Mouse (Mus musculus) hindbrain, embryonic 10.5 days (tissue): ENCODE results near the gene Dync1i1. TPM values are rescaled to one million over a fixed set of nuclear protein-coding genes. Genes with fewer than 3 reads are reported as not detected.

Experiments
- DNase-seq: peaks from one replicate; pipeline ENCODE4 v3.0.0-alpha.2; 2017; ENCODE audit warnings: low spot score
- H3K27ac ChIP-seq: fragments of 300-500 bp; sonication (generic); 2 replicates; pipeline ENCODE4 v1.5.1; 2016; ENCODE audit warnings: mild to moderate bottlenecking, moderate library complexity
- H3K27me3 ChIP-seq: fragments of 300-500 bp; sonication (generic); 2 replicates; pipeline ENCODE4 v1.6.1; 2016; ENCODE audit warnings: mild to moderate bottlenecking; ENCODE audit not compliant: poor library complexity, insufficient read depth, severe bottlenecking
- H3K36me3 ChIP-seq: fragments of 300-500 bp; sonication (generic); 2 replicates; pipeline ENCODE4 v1.6.1; 2016; ENCODE audit warnings: mild to moderate bottlenecking, moderate library complexity
- H3K4me1 ChIP-seq: fragments of 300-500 bp; sonication (generic); replicated peaks from 2 replicates; pipeline ENCODE4 v1.6.1; 2016; ENCODE audit warnings: mild to moderate bottlenecking
- H3K4me3 ChIP-seq: fragments of 300-500 bp; sonication (generic); 2 replicates; pipeline ENCODE4 v1.5.1; 2016; ENCODE audit warnings: mild to moderate bottlenecking, moderate library complexity
- H3K9me3 ChIP-seq: fragments of 300-500 bp; sonication (generic); 2 replicates; pipeline ENCODE4 v1.6.1; 2016; ENCODE audit warnings: mild to moderate bottlenecking, moderate library complexity
- WGBS: fragments of 180-500 bp; shearing (Covaris S2); methylation state at CpG from one replicate; pipeline ENCODE4 v1.1.7; 2016; 5-methylcytosine and 5-hydroxymethylcytosine counted together
- polyA plus RNA-seq: library from polyadenylated mRNA; unstranded; fragments of >200 nt; fragmentation: Nextera tagmentation; extraction: Ambion mirVana; gene quantifications from 2 replicates; pipeline ENCODE4 v1.2.1, GENCODE M21; 2016

The Dync1i1 gene
- polyA plus RNA-seq, 1 experiment from 2014 or later, result 1.5 TPM

DNA sequence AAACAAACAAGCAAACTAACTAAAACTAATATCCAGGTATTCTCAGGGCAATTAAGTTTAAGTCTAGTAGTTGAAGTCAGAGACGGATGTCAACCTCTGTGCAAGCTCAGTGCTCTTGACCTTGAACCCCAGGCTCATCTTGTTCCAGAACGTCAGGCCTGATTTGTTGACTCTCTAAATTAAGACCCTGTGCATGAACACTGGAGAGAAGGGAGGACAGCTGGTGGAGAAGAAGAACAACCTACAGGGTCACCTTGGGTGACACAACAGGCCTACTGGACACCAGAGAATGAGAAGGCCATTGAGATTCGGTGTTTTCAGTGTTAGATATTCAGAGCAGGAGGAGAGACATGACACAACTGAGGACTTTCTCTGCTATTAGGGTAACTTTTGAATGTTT, 105.8 kb downstream of the Dync1i1 start:
- no peak for DNase-seq
- Histone ChIP-seq H3K27me3 (no peaks in the 10 kb centered on the region), H3K9me3 (no peaks in the 10 kb centered on the region), H3K27ac (no peak overlapping the region), H3K36me3 (no peaks in the 10 kb centered on the region), H3K4me1 (no peaks in the 10 kb centered on the region), H3K4me3 (no peak overlapping the region)
- 87% methylated on average over 3 of the region's 3 CpGs for WGBS

DNA sequence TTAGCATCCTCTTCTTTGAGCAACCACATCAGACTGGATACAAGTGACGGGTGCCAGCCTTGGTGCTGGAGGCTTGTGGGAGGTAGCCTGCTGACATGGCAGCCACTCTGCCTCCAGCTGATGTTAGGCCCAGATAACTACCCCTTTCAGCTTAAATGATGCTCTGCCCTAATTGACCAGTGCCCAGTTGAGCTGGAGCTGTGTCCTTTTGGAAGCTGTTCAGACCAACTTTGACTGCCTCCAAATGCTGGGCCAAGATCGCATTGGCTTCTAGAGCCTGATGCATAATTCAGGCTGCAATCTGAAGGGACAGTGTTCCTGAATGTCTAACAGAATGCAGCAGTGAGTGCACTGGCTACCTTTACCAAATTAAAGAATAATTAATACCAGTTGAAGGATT, 107.4 kb downstream of the Dync1i1 start:
- H3K9me3 ChIP-seq, result no peaks in the 10 kb centered on the region
- 94% methylated on average over 2 of the region's 2 CpGs for WGBS
- no peaks in the 10 kb centered on the region for H3K4me1 ChIP-seq
- DNase-seq, result no peak
- no peaks in the 10 kb centered on the region for H3K27me3 ChIP-seq
- no peaks in the 10 kb centered on the region for H3K36me3 ChIP-seq
- no peak overlapping the region for H3K27ac ChIP-seq
- no peak overlapping the region for H3K4me3 ChIP-seq

DNA sequence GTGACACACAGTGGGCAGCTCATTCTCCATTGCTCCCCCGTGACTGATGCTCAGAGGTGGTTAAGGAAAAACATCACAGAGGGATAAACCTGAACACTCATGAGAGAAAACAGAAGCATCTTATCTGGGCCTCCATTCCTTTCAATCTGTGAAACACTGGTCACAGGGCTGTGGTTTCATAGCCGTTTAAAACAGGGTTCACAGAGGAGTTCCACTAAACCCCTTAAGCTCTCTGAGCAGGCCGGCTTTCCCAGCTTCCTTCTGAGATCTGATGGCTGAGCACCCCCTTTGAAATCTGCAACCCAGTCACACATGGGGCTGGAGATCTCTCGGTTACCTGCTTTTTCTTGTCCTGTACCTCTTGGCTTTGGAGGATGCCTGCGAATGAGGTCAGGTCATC, 117.0 kb downstream of the Dync1i1 start:
- no peak for DNase-seq
- WGBS, result 85% methylated on average over 5 of the region's 5 CpGs

DNA sequence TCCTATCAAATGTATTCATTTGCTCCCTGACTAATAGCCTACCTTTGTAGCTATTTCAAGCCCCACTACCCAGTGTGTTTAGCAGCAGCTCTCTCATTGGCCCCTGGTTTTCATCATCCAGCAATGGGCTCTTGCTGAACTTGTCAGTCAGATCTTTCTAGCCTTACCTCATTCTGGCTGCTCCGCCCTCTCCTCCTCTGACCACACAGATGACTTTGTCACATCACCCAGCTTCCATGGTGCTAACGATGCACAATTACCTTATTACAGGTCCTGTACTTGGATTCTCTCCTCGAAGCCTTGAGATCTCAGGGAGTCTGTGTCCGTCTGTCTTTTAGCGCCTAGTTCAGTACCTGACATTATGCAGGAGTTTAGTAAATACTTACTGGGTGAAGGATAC, 120.7 kb downstream of the Dync1i1 start:
- peaks cover 5% of the 10 kb centered on the region; the same call in 1 of the 2 replicates for H3K9me3 ChIP-seq
- no peak for DNase-seq
- WGBS, result 98% methylated on average over 5 of the region's 5 CpGs

More for the DNA sequence above, 117.0 kb downstream of the Dync1i1 start:
- H3K27ac ChIP-seq, result no peak overlapping the region
- no peak overlapping the region for H3K4me3 ChIP-seq
- no peaks in the 10 kb centered on the region for H3K27me3 ChIP-seq
- H3K4me1 ChIP-seq, result no peaks in the 10 kb centered on the region
- 0 out of 2 replicates have a peak, but pooled peaks cover 5% of the 10 kb centered on the region for H3K9me3 ChIP-seq
- H3K36me3 ChIP-seq, result no peaks in the 10 kb centered on the region

DNA sequence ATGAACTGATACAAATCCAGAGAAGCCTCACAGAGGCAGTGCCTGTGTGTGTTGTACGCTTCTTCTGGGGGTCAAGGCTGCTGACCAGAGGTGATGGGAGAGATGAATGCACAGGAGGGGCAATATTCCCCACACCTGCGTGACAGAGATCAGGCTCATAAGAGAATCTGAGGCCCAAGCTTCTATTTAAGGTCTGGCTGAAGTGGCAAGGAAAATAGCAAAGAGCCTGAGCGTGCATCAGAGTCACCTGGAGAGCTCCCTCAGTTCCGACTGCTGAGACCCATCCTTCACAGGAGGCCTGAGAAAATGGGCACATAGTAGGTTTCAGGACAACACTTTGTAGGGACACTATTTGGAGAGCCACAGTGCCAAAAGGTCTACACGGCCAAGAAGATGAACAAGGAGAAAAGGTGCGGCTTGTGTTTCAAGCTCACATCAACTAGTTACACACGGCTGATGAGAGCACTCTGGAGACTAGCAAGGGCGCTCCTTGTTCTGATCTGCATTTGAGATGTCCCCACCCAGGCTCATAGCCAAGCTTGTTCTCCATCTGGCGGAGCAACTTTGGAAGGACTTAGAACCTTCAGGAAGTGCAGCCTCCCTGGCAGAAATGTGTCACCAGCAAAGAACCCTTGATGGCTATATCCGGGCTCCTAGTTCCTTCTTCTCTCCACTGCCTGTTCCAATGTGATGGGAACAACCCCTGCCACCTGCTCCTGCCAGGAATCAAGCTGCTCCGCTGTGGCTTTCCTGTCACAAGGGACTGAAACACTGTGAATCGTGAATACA, 128.8 kb downstream of the Dync1i1 start:
- Histone ChIP-seq H3K36me3 (no peaks in the 10 kb centered on the region), H3K27me3 (no peaks in the 10 kb centered on the region), H3K9me3 (no peaks in the 10 kb centered on the region; the same call in 1 of the 2 replicates), H3K4me1 (peaks cover 8% of the 10 kb centered on the region), H3K27ac (no peak overlapping the region), H3K4me3 (no peak overlapping the region)
- 93% methylated on average over 12 of the region's 12 CpGs for WGBS
- DNase-seq, result no peak

More for the DNA sequence above, 120.7 kb downstream of the Dync1i1 start:
- H3K36me3 ChIP-seq, result no peaks in the 10 kb centered on the region
- H3K27ac ChIP-seq, result no peak overlapping the region
- no peaks in the 10 kb centered on the region for H3K4me1 ChIP-seq
- no peaks in the 10 kb centered on the region for H3K27me3 ChIP-seq
- H3K4me3 ChIP-seq, result no peak overlapping the region

DNA sequence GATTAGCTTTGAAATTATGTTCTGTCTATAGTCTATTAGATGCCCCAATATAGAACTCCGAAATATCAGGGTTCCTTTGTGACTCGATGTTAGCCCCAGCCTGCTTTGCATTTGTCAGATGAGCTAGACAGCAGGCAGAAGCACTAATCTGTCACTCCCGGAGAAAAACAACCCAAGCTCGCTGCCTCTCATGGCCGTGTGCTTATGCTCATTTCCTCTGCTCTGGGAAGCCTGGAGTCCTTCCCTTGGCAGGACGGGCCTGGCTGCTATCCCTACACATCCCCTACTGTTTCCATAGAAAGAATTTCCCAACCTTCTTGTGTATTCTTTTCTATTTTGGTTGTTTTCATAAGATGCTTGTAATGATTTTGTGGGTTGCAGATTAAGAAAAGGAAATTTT, 130.1 kb downstream of the Dync1i1 start:
- Histone ChIP-seq H3K27me3 (peaks cover 4% of the 10 kb centered on the region; the same call in 1 of the 2 replicates), H3K9me3 (no peaks in the 10 kb centered on the region; the same call in 1 of the 2 replicates), H3K36me3 (no peaks in the 10 kb centered on the region), H3K27ac (no peak overlapping the region), H3K4me3 (no peak overlapping the region), H3K4me1 (peaks cover 20% of the 10 kb centered on the region)
- DNase-seq, result no peak
- 75% methylated on average over 6 of the region's 6 CpGs for WGBS

DNA sequence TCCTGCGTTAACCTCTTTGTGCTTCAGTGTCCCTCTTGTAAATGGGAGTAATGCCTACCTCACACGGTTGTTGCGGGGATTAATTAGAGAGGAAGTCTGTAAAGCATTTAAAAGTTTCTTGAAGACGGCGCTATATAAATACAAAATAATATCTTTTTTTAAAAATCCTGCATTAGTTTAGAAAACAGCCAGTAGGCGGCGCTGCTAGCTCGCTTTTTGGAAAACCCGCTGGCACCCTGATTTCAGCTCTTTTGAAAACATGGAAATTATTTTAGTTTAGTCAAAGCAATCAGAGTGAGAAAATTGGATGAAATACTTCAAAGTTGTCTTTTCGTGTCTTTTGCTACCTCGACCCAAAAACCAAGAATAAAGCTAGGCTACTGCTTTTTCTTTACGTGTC, 132.9 kb downstream of the Dync1i1 start:
- 15% methylated on average over 12 of the region's 12 CpGs for WGBS

DNA sequence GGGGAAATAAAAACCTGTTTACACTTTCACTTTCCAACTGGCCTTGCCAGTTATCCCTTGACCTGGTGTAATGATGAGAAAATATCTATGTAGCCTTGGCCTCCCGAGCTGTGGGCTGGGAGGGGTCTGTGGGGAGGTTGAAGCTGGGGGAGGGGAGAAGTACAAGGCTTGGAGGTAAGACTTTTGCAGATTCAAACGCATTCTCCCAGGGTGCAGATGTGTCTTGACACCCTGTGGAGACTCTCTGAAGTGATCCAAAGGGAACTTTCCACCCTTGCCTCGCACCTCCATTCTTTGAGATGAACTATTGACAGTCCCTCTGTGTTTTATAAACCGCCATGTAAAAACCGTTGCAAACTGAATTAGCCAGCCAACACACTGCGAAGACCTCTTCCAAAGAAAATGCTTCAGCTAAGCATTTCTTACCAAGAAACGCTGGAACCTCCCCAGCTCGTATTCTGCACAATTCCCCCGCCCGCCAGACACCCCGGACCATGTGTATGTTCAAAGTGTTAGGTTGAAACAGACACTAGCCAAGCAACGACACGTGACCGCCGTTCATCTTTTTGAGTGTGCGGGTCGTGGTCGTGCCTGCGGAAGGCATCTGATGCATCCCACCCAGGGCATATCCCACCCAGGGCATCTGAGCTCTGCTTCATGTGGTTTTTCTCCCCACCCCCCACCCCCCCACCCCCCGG, 133.6 kb downstream of the Dync1i1 start:
- Histone ChIP-seq H3K27ac (no peak overlapping the region), H3K4me3 (peak overlapping the region; percentile 4; the same call in 1 of the 2 replicates), H3K4me1 (peaks cover 20% of the 10 kb centered on the region), H3K36me3 (no peaks in the 10 kb centered on the region), H3K27me3 (peaks cover 7% of the 10 kb centered on the region), H3K9me3 (no peaks in the 10 kb centered on the region)
- peak; percentile 32 for DNase-seq
- 36% methylated on average over 20 of the region's 20 CpGs for WGBS

More for the DNA sequence above, 132.9 kb downstream of the Dync1i1 start:
- 0 out of 2 replicates have a peak overlapping the region, but pooled peaks have one; percentile 4 for H3K4me3 ChIP-seq
- no peak overlapping the region for H3K27ac ChIP-seq
- H3K4me1 ChIP-seq, result peaks cover 20% of the 10 kb centered on the region
- H3K27me3 ChIP-seq, result peaks cover 7% of the 10 kb centered on the region
- DNase-seq, result peak; percentile 48
- H3K9me3 ChIP-seq, result no peaks in the 10 kb centered on the region
- no peaks in the 10 kb centered on the region for H3K36me3 ChIP-seq

DNA sequence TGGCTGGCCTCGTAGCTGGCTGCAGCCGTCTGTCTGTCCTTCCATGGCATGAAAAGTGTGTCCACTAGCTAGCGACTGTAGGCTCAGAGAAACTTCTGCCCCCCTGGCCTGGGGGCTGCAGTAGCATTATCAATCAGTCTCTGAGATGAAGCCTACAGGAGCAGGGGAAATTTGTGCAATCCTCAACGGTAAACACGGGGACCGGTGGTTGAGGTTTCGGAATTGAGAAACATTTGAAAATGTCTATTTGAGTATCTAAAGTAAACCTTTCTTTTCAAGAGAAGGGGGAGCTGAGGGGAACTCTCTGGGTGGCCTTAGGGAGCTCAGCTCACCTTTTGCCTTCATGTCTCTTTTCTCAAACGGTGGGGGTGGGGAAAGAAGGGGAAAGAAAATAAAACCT, 134.2 kb downstream of the Dync1i1 start:
- Histone ChIP-seq H3K27me3 (peaks cover 7% of the 10 kb centered on the region), H3K27ac (no peak overlapping the region), H3K4me1 (peaks cover 20% of the 10 kb centered on the region), H3K36me3 (no peaks in the 10 kb centered on the region), H3K9me3 (no peaks in the 10 kb centered on the region), H3K4me3 (peak overlapping the region; percentile 4; the same call in 1 of the 2 replicates)
- WGBS, result 60% methylated on average over 8 of the region's 8 CpGs
- DNase-seq, result no peak

DNA sequence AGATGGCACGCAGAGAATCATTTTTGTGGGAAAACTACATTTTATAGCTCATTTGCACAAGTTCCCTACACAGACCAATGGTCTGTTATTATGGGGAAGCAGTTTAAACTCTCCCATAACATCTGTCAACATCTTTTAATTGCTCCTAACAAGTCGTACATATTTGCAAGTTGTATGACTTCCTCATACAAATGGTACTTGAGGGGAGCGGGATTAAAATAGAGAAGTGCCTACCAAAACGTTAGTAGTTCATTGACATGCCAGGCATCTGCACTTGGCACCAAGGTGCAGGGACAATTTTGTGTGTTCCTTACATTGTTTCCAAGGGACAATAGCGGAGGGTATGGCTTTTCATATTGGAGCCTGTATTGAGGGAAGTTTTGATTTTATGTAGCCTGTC, 140.7 kb downstream of the Dync1i1 start:
- Histone ChIP-seq H3K36me3 (no peaks in the 10 kb centered on the region), H3K4me1 (no peaks in the 10 kb centered on the region), H3K9me3 (no peaks in the 10 kb centered on the region), H3K4me3 (no peak overlapping the region), H3K27ac (no peak overlapping the region), H3K27me3 (peaks cover 3% of the 10 kb centered on the region; the same call in 1 of the 2 replicates)
- DNase-seq, result no peak
- WGBS, result 89% methylated on average over 5 of the region's 5 CpGs

DNA sequence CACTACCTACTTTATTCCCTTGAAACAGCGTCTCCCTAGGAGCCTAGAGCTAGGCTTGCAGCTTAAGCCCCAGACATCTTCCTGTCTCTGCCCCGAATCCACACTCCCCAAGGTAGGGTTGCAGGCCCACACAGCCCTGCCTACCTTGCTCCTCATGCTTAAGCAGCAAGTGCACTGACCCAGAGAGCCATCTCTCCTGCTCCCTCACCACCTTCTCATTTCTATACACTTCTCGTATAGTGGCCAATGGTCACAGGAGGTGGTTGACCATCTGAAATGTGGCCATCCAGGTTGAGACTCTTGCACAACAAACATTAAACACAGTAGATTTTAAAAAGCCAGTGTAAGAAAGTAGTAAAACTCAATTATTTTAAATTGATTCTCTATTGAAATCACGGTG, 141.8 kb downstream of the Dync1i1 start:
- Histone ChIP-seq H3K27ac (no peak overlapping the region), H3K4me3 (no peak overlapping the region), H3K9me3 (no peaks in the 10 kb centered on the region), H3K4me1 (no peaks in the 10 kb centered on the region), H3K27me3 (no peaks in the 10 kb centered on the region), H3K36me3 (no peaks in the 10 kb centered on the region)
- WGBS, result 93% methylated on average over 4 of the region's 4 CpGs
- DNase-seq, result no peak

DNA sequence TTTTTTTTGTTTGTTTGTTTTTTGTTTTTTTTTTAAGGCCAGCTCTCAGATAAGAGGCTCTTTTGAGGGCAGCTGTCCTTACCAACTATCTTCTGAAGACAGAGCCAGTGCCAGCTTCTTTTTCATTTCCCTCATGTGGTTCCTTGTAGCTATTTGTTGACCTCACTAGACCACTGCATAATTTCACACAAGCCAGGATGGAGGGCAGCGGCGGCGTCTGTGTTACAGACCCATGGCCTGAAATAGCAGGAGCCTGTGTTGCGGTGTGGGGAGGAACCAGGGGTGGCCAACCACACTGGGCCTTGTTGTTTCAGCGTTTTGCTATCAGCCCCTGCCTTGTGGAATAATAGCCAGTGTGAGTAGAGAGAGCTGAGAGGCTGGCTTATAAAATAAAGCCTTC, 145.6 kb downstream of the Dync1i1 start:
- Histone ChIP-seq H3K36me3 (no peaks in the 10 kb centered on the region), H3K9me3 (no peaks in the 10 kb centered on the region), H3K4me1 (no peaks in the 10 kb centered on the region), H3K27ac (no peak overlapping the region), H3K4me3 (no peak overlapping the region), H3K27me3 (no peaks in the 10 kb centered on the region)
- WGBS, result 72% methylated on average over 5 of the region's 5 CpGs
- DNase-seq, result no peak
